8 mouse cellular contexts compared by ENCODE assay signal in genomic region chr13:43530832-43531693, GRCm38 (mm10). TPM values are rescaled to one million over a fixed set of nuclear protein-coding genes. Genes with fewer than 3 reads are reported as not detected.
DNase-seq lines count a peak whose midpoint lies in the region; ATAC-seq lines count a peak whose summit lies in the region.

No protein-coding gene starts in this region.

- peaks cover 42% of the 10 kb centered on the region for H3K4me1 ChIP-seq in heart, embryonic 12.5 days (replicated peaks)
- H3K4me1 ChIP-seq in limb, embryonic 15.5 days = peaks cover 19% of the 10 kb centered on the region
- H3K4me1 ChIP-seq in midbrain, embryonic 14.5 days (ENCODE audit: control insufficient read depth, insufficient read depth, low read length) = peaks cover 22% of the 10 kb centered on the region

- H3K4me3 ChIP-seq in heart, embryonic 12.5 days = no peak overlapping the region
- no peak overlapping the region for H3K4me3 ChIP-seq in limb, embryonic 15.5 days
- 0 out of 2 replicates have a peak overlapping the region, but pooled peaks have one; percentile 9 for H3K4me3 ChIP-seq in midbrain, embryonic 14.5 days (replicated peaks; ENCODE audit: low read depth, low read length)

- H3K4me2 ChIP-seq in heart, embryonic 12.5 days = peak overlapping the region; percentile 43
- H3K4me2 ChIP-seq in limb, embryonic 15.5 days = no peak overlapping the region
- H3K4me2 ChIP-seq in midbrain, embryonic 14.5 days (ENCODE audit: low read length) = peak overlapping the region; percentile 35

- H3K9ac ChIP-seq in heart, embryonic 12.5 days = 0 out of 2 replicates have a peak overlapping the region, but pooled peaks have one; percentile 11
- no peak overlapping the region for H3K9ac ChIP-seq in limb, embryonic 15.5 days
- no peak overlapping the region for H3K9ac ChIP-seq in midbrain, embryonic 14.5 days (replicated peaks; ENCODE audit: low read length)

- 12% methylated on average over 13 of the region's 13 CpGs for WGBS in heart, embryonic 12.5 days
- 21% methylated on average over 13 of the region's 13 CpGs for WGBS in limb, embryonic 15.5 days
- 2% methylated on average over 13 of the region's 13 CpGs for WGBS in midbrain, embryonic 14.5 days

- DNase-seq in adrenal gland, postnatal 14 days = peak; percentile 67
- DNase-seq in adrenal gland, postnatal 25 days = no peak
- DNase-seq in kidney, adult 9 months = peak; percentile 88
- DNase-seq in midbrain, embryonic 14.5 days = peak; percentile 89
- DNase-seq in testis, postnatal 14 days (ENCODE audit: low spot score) = peak; percentile 19

- ATAC-seq in erythroid progenitor cell, adult 5-6 weeks (replicated peaks; ENCODE audit: low FRiP score, poor library complexity, severe bottlenecking) = peak; percentile 42; the same call in 1 of the 2 replicates
- peak; percentile 58 for ATAC-seq in heart, embryonic 12.5 days (ENCODE audit: insufficient number of reproducible peaks, low FRiP score)
- ATAC-seq in limb, embryonic 15.5 days (ENCODE audit: insufficient number of reproducible peaks, low FRiP score, low TSS enrichment, low read depth) = peak; percentile 64
- peak; percentile 91 for ATAC-seq in midbrain, embryonic 14.5 days (ENCODE audit: low FRiP score, low TSS enrichment)

- no peaks in the 10 kb centered on the region for H3K36me3 ChIP-seq in heart, embryonic 12.5 days
- H3K36me3 ChIP-seq in limb, embryonic 15.5 days = no peaks in the 10 kb centered on the region
- H3K36me3 ChIP-seq in midbrain, embryonic 14.5 days (ENCODE audit: control insufficient read depth, insufficient read depth, low read length) = no peaks in the 10 kb centered on the region

- H3K27ac ChIP-seq in heart, embryonic 12.5 days (ENCODE audit: poor library complexity, severe bottlenecking) = peak overlapping the region; percentile 86
- peak overlapping the region; percentile 38; the same call in 1 of the 2 replicates for H3K27ac ChIP-seq in limb, embryonic 15.5 days
- peak overlapping the region; percentile 81 for H3K27ac ChIP-seq in midbrain, embryonic 14.5 days (replicated peaks; ENCODE audit: low read depth, low read length)

- no peaks in the 10 kb centered on the region for H3K9me3 ChIP-seq in heart, embryonic 12.5 days (replicated peaks)
- H3K9me3 ChIP-seq in limb, embryonic 15.5 days = no peaks in the 10 kb centered on the region
- no peaks in the 10 kb centered on the region for H3K9me3 ChIP-seq in midbrain, embryonic 14.5 days (ENCODE audit: control insufficient read depth, low read length)

- no peaks in the 10 kb centered on the region for H3K27me3 ChIP-seq in heart, embryonic 12.5 days (replicated peaks)
- no peaks in the 10 kb centered on the region for H3K27me3 ChIP-seq in limb, embryonic 15.5 days
- no peaks in the 10 kb centered on the region for H3K27me3 ChIP-seq in midbrain, embryonic 14.5 days (ENCODE audit: control insufficient read depth, insufficient read depth, low read length)

RNA-seq across cellular contexts. Expression of gene Mcur1, which starts 28.9 kb away (rescaled TPM):
- 65.5 and 66.1 TPM in 2 replicates for total RNA-seq in adrenal gland, postnatal 14 days (2021)
- total RNA-seq in adrenal gland, postnatal 25 days (2021) = 38.0 and 38.6 TPM in 2 replicates
- 8.6 and 11.3 TPM in 2 replicates for total RNA-seq in erythroid progenitor cell, adult 5-6 weeks (2015; ENCODE audit: low replicate concordance)
- 4.7 and 16.6 TPM in 2 replicates for total RNA-seq in erythroid progenitor cell, adult 5-6 weeks (2017; ENCODE audit: low replicate concordance)
- polyA plus RNA-seq in heart, embryonic 12.5 days (2016; fragmentation: Nextera tagmentation; extraction: Ambion mirVana) = 18.2 and 19.7 TPM in 2 replicates
- 12.7 and 15.4 TPM in 2 replicates for polyA plus RNA-seq in limb, embryonic 15.5 days (2015; fragmentation: Nextera tagmentation; extraction: Ambion mirVana)
- 6.6 and 10.8 TPM in 2 replicates for polyA plus RNA-seq in midbrain, embryonic 14.5 days (2014; fragmentation: Nextera tagmentation; extraction: Ambion mirVana)

RNA-seq across cellular contexts. Expression of gene Ranbp9, which starts 50.0 kb away (rescaled TPM):
- 57.1 and 74.2 TPM in 2 replicates for total RNA-seq in adrenal gland, postnatal 14 days (2021)
- total RNA-seq in adrenal gland, postnatal 25 days (2021) = 56.6 and 64.7 TPM in 2 replicates
- 23.9 and 51.9 TPM in 2 replicates for total RNA-seq in erythroid progenitor cell, adult 5-6 weeks (2015; ENCODE audit: low replicate concordance)
- 41.1 and 43.3 TPM in 2 replicates for total RNA-seq in erythroid progenitor cell, adult 5-6 weeks (2017; ENCODE audit: low replicate concordance)
- 6.8 and 8.6 TPM in 2 replicates for polyA plus RNA-seq in heart, embryonic 12.5 days (2016; fragmentation: Nextera tagmentation; extraction: Ambion mirVana)
- polyA plus RNA-seq in limb, embryonic 15.5 days (2015; fragmentation: Nextera tagmentation; extraction: Ambion mirVana) = 8.1 and 8.8 TPM in 2 replicates
- polyA plus RNA-seq in midbrain, embryonic 14.5 days (2014; fragmentation: Nextera tagmentation; extraction: Ambion mirVana) = 19.6 and 22.7 TPM in 2 replicates
